Mouse (Mus musculus): ENCODE data around the gene Rpusd4.

Gene Rpusd4

DNA sequence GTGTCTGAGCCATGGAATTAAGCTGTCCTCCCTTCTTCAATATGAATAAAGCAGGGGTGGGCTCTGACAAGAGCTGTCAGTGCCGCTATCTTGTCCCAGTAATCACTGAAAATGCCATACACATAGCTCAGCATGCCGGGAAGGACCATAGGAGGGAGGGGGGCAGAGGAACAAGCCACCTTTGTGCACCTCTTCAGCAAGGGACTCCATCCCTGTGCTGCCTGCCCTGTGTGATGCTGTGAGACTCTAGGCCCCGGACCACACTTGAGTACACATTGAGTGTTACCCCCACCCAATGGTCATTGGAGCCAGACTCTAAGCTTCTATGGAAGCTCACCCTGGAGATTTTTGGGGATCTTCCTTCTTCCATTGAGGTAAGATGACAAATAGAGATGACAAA is 18.7 kb downstream of the Rpusd4 start:
- DNase-seq (ENCODE audit: low spot score) = no peak

- no peak for DNase-seq (ENCODE audit: low spot score)
Observed at GRCm38 (mm10) chr9:35289992-35290391, 22.3 kb downstream of the Rpusd4 start.

GRCm38 (mm10) chr9:35290417-35290816 is 22.8 kb downstream of the Rpusd4 start:
- no peak for DNase-seq (ENCODE audit: low spot score)

- DNase-seq (ENCODE audit: low spot score) = no peak
Observed at GRCm38 (mm10) chr9:35290916-35291315, 23.3 kb downstream of the Rpusd4 start.

- DNase-seq (ENCODE audit: low spot score) = no peak
Observed at GRCm38 (mm10) chr9:35293465-35293864, 25.8 kb downstream of the Rpusd4 start.

GRCm38 (mm10) chr9:35297791-35298190 is 30.1 kb downstream of the Rpusd4 start:
- DNase-seq (ENCODE audit: low spot score) = no peak

- no peak for DNase-seq (ENCODE audit: low spot score)
Observed at GRCm38 (mm10) chr9:35302172-35302571, 34.5 kb downstream of the Rpusd4 start.

GRCm38 (mm10) chr9:35307461-35307860 is 39.8 kb downstream of the Rpusd4 start:
- no peak for DNase-seq (ENCODE audit: low spot score)

DNA sequence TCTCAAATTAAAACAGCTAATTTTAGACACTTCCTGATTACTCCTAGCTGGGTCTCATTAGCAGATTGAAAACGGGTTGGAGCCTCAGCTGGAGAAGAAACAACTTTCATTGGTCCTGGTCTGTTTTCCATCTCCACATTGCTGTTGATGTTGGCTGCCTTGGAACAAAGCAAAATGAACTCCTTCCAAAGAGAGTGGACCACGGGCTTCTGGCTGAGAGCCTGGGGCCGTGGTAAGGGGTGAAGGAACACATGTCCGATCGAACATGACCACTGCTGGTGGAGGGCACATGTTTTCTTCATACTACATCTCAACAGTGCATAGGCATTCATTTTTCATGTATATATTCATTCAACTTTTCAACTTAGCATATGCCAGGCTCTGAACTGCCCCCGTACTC is 42.7 kb downstream of the Rpusd4 start:
- DNase-seq (ENCODE audit: low spot score) = no peak

GRCm38 (mm10) chr9:35312516-35312915 is 44.9 kb downstream of the Rpusd4 start:
- peak; percentile 61 for DNase-seq (ENCODE audit: low spot score)

DNA sequence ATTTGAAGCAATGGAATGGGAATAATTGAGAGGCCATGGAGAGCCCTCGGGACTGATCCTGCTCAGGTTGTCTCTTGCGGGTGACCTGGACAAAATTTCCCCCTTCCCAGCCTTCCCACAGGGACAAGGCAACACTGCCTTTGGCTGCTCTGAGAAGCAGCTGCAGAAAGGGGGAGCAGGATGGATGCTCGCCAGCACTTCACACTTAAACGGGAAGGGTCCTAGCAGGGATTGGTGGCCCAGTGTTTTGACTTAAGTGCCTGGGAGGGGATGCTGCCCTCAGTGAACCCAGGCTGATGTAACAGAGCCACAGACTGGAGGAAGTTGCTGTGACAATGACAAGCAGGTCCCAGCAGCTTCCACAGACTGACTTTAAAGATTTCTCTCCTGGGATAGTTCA is 45.9 kb downstream of the Rpusd4 start:
- no peak for DNase-seq (ENCODE audit: low spot score)

DNA sequence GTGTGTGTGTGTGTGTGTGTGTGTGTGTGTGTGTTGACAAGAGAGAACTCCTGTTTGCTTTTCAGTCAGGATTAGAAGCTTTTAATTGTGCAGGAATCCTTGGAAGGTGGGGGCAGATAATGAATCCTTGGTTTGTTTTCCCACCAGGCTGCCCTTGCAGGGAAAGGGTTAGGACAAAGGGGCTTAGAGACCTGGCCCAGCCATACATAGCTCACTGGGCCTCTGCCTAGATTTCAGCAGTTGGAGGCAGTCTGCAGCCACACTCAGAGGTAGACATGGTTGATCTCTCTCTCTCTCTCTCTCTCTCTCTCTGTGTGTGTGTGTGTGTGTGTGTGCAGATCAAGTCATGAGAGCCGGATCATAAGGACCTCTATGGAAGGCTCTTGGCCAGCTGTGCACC is 46.6 kb downstream of the Rpusd4 start:
- no peak for DNase-seq (ENCODE audit: low spot score)

GRCm38 (mm10) chr9:35316771-35317211 is 49.1 kb downstream of the Rpusd4 start:
- no peak for DNase-seq (ENCODE audit: low spot score)

DNA sequence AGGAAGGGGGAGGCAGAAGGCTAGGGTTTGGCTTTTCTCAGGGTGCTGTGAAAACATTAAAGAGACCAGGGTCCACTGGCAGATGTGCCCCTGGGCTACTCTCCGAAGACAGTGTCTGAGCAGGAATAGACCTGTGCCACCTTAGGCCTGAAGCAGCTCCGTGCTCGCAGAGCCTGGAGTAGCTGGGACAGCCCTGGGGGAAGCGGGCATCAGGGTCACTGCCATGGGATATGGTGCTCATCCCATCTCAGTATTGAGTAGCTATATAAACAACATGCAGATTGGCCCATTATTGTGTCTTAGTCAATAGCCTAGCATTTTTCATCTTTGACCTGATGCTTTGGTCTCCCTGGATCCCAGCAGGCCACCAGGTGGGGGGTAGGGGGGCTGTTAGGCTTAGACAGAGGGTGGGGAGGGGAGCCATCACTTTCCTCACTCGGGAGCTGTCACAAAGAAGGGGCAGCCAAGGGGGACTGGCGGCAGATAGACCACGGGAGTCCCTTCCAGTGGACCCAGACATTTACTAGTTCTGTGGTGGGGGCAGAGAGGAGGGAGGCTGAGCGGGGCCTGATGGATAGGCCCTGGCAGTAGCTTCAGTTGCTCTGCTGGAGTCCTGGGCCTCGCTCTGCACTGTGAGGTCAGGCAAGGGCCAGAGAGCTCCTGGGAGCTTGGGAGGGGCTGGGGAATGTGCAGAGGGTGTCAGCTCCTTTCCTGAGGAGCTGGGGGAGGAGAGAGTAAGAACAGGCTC is 49.7 kb downstream of the Rpusd4 start:
- DNase-seq (ENCODE audit: low spot score) = no peak

DNA sequence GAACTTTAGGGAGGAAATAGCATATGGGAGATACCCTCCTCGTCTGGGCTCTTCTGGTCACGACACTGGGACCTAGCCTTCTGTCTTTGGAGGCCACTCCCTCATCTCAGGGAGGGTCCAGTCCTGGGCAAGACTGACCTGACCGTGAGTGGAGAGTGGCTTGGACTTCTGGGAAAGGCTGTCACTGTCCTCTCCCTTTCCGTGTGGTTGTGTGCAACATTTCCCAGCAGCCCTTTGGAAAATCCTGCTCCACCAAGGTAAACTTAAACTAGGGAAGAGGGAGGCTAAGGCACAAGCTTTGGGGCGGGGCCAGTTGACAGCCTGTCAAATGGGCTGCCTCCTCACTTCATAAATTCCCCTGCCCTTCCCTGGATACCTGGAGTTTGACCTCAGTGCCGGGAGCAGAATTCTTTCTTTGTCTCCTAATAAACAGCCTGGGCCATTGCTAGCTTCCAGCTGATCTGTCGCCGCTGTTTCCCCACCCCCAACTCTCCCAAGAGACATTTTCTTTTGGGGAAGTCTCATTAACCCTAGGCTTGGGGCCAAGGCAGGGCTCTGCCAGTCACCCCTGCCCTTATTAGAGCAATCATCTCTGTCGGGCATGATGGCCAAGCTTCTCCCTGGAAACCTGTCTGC is 51.0 kb downstream of the Rpusd4 start:
- no peak for DNase-seq (ENCODE audit: low spot score)

DNA sequence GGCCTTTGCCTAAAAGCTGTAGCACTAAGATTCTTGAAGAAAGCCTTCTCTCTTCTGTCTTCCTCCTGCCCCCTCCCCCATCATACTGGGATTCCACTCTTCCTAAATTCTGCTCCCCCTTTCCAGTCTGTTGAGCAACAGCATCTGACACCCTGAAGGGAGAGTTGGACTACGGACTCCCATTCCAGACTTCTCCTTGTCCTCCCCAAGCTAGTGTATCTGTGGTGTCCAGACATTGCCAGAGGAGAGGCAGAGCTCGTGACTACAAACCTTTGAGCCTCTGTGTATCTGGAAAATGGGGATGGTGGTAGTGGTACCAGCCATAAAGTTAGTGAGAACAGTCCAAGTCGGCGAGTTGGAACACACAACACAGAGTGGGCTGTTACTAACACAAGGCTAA is 52.6 kb downstream of the Rpusd4 start:
- no peak for DNase-seq (ENCODE audit: low spot score)

- no peak for DNase-seq (ENCODE audit: low spot score)
Observed at GRCm38 (mm10) chr9:35323974-35324373, 56.3 kb downstream of the Rpusd4 start.

DNA sequence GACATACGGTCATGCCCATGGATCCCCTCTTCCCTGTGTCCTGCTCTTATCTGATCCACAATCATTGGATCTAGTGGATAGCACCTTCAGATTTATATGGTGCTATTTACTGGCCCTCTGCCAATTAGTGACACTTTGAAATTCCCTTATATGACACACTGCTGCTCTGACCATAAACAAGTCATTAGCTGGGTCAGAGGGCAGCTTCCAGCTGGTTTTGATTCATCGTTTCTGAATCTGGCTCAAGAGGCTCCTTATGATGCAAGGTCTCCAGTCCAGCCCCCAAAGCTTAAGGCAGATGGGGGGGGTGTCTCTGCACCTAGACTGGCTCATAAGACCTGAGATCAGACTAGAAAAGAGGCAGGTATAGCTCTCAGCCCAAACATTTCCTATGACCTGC is 56.9 kb downstream of the Rpusd4 start:
- DNase-seq (ENCODE audit: low spot score) = no peak

DNA sequence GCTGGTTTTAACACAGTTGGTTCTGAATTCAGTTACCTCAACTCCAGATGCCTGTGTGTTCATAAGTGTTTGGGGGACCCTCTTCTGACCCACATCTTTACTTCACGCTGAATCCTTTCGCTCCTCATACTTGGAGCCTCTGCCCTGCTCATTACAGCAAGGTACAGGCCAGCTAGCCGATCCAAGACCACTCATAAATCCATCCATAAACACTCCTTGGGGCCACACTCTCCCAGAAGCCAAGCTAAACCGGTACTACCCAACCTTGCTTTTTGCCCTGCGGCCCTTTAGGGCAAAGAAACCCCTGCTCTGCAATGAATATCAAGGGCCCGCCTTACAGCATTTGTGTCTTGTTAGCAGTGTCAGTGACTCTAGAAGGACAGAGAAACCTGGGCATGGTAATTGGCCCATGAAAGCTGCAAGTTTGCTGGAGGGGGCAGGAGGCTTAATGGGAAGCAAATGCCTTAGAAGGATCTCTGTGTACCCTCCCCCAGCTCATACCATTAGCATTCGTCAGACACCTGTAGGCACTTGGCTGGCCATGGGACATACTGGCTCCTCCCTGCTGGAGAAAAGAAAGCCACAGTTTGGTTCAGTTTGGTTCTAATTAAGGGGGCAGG is 59.1 kb downstream of the Rpusd4 start:
- DNase-seq (ENCODE audit: low spot score) = no peak

All from ovary, postnatal 14 days (tissue).